Mouse (Mus musculus): ENCODE data around the gene Dlgap3.

GRCm38 (mm10) chr4:127174900-127175278 is 5.9 kb downstream of the Dlgap3 start:
- no peak for TF ChIP-seq TAL1 (IDR thresholded peaks at IDR 0.05; ENCODE audit: low read length)
- TF ChIP-seq GATA1 (IDR thresholded peaks at IDR 0.05; ENCODE audit: low read length) = no peak
